Mouse (Mus musculus) T-helper 17 cell (primary cell): ENCODE results near the gene Gm20388.

Experiments
- in situ Hi-C, 2 experiments: fragments of 300-600 bp; cut with MboI, MseI; formaldehyde crosslinking; loops; 1 replicate in 1 of 2; 2 replicates in 1 of 2; pipeline ENCODE4 v1.15.1; 2025; ENCODE audit warnings: high pct_unique_total_duplicates in 2 of 2

The Gm20388 gene

DNA sequence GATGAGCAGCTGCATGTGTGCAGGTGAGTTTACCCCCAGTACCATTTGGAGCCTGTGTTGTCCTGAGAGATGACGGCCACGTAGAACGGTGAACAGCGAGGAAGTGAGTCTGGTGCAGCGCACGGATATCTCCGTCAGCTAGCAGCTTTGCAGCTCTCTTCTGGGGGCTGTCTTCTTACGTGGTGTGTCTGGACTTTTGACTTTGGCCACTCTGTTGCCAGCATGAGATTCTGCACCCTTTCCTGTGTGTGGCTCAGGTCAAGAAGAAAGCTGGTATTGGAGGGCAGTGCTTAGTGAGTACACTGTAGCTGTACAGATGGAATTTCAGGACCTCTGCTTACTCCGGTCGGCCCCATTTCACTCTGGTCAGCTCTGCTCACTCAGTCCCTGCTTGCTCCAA lies 47.4 kb downstream of the Gm20388 start:
- in situ Hi-C loops, result no loop called here

DNA sequence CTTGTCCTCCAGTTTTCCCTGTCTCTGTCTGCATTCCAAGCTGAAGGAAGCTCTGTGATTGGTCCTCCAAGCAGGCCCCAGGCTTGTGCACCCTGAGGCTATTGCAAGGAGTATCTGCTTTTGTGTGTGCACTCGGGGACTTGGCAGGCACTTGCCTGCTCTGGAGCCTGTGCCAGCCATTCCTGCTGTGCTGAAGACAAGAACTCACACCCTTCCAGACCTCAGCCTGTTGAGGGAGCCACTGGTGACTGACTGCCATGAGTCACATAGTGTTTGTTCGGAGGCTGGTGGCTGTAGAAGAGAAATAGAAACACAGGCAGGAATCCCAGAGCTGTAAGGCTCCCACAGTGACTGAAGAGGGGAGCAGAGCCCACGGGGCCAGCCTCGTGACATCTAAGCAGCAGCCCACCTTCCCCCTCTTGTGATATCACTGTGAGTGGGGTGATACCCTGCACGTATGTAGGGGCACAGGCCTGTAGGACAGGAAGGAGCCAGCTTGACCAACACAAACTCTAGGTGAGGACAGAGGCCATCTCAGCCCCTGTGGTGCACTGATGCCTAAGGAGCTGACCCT lies 50.0 kb downstream of the Gm20388 start:
- in situ Hi-C loops, result no loop called here

DNA sequence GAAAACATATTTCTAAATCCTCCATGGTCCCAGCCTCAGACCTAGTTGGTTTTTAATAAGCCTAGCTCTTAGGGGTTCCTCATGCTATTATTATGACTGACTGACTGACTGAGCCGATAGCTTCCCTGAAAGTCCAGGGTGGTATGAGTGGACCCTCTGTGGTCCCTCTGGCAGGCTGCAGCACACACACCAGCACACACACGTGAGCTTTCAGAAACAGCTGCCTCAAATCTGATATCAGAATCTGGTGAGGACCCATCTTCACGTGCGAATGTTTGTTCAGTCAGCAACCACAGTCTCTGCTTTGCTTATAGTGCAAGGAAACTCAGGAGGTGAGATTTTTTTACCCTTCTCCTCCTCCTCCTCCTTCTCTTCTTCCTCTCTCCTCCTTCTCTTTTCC lies 54.2 kb downstream of the Gm20388 start:
- in situ Hi-C loops, result no loop called here

DNA sequence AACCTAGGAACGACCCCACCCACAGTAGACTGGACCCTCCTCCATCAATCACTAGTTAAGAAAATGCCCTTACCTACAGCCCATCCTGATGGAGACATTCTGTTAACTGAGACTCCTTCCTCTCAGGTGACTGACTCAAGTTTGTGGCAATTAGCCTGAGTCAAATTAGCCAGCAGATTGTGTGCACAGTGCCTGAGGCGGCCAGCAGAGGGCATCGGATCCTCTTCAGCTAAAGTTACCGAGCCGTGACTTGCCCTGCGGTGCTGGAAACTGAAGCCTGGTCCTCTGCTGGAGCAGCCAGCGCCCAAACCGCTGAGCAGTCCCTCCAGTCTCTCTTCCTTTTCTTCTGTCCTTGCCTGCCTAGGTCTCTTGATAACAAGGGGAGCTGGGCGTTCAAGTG lies 56.8 kb downstream of the Gm20388 start:
- in situ Hi-C loops, result no loop called here

DNA sequence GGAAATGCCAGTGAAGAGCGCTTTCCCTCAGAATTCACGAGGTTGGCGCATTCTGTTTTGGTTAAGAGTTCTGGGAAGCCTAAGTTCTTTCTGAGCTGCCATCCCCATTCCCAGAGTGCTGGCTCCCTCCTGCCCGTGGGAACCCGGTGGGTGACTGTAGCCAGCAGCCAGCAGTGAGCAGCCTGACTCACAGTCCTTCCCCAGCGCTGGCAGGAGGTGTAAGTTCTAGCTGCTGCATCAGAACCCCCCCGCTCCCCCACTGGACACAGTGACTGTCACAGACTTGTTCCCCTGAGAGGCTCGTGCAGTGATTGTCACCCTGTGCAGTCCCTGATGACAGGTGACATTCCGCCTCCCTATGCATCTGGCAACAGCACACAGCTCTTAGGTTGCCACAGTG lies 59.5 kb downstream of the Gm20388 start:
- in situ Hi-C loops, result no loop called here

DNA sequence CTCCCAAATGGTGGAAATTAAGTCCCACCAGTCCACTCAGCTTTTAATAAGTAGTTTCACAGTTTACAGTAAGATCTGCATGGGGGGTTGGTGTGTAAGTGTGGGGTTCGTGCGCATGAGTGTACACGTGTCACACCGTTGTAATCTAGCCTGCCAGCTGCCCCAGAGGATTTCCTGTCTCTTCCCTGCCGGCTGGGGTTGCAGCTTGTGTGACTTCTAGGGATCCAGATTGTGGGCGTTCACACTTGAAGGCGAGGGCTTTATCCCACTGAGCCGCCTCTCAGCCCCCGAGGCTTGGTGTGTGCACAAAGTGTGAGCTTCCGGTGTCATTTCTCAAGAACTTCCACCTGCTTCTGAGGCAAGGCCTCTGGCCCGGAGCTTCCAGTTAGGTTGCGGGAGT lies 61.9 kb downstream of the Gm20388 start:
- in situ Hi-C loops, result no loop called here

DNA sequence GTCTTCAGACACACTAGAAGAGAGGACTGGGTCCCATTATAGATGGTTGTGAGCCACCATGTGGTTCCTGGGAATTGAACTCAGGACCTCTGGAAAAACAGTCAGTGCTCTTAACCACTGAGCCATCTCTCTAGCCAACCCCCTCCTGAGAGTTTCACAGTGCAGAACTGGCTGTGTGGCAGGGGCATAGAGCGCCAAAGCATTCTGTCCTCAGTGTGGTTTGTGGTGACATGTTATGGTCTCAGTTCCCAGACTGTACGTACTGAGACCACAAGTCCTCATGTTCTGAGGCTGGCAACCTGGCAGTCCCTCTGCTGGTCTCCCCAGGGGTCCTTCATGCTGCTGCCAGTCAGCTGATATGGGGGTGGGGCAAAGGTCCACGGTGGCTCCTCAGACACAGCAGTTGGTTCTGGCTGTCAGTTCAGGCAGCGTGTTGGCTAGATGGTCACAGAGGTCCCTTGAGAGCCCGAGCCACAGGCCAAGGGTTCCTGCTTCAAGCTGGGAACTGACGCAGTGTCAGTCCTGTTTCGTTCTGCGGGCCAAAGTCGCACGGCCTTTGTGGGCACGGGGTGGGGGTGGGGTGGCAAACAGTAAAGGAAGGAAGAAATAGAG lies 68.2 kb downstream of the Gm20388 start:
- in situ Hi-C loops, result no loop called here

DNA sequence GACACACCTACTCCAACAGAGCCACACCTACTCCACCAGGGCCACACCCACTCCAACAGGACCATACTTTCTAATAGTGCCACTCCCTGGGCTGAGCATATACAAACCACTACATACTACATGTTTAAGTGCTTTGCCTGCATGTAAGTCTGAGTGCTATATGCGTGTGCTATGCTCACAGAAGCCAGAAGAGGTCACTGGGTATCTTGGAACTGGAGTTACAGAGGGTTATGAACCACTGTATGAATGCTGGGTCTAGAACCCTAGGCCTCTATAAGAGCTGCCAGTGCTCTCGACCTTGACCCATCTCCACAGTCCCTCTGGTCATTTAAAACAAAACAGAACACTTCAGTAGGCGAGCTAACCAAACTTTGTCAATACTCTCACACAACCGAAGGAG lies 70.6 kb downstream of the Gm20388 start:
- in situ Hi-C loops, result no loop called here

DNA sequence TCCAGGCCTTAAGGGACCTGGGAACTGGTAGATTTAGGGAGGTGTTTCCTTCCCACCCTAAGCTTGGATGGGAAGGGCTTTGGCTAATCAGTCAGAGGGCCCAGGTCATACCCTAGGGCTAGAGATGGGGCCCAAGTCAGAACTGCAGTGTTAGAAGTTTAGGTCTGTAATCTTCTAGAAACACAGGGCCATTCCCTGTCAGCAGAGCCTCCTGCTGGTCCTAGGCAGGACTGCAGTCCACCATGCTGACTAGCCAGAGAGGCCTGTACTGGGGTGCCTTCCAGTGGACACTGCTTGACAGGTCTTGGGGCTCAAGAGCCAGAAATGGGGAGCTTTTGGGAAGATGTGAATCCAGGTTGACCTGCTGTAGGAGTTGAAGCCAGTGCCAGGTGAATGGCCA lies 73.4 kb downstream of the Gm20388 start:
- in situ Hi-C loops, result no loop called here

DNA sequence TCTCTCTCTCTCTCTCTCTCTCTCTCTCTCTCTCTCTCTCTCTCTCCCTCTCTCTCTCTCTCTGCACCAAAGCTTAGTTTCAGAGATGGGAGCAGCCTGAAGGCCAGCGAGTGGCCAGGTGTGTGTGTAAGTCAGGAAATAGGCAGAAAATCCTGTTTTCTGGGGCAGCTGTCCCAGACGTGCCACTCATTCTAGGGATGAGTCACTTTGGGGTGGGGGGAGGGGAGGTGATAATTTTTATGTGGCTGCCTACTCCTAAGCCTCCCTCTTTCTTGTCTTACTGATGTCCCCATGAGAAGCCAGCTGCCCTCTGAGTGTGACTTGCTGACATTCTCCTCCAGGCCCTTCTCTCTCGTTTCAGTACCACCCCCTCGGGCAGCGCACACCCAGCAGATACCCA lies 75.5 kb downstream of the Gm20388 start:
- in situ Hi-C loops, result no loop called here

DNA sequence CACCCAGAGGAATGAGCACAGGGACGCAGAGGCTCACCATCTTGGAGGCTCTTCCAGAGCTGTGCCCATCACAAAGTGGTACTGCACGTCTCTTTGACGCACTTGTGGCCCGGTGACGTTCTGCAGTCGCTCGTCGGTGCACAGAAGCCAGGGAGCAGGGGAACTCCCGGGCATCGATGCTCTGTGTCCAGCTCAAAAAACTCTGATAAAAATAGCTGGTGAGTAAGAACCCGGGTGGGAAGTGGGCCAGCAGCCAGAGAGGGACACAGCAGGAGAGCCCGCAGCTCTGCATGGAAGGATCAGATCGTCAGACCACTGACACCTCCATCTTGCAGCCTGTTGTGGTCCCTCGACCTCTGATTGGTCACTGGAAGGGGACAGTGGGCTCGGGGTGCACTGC lies 77.4 kb downstream of the Gm20388 start:
- in situ Hi-C loops, result no loop called here

DNA sequence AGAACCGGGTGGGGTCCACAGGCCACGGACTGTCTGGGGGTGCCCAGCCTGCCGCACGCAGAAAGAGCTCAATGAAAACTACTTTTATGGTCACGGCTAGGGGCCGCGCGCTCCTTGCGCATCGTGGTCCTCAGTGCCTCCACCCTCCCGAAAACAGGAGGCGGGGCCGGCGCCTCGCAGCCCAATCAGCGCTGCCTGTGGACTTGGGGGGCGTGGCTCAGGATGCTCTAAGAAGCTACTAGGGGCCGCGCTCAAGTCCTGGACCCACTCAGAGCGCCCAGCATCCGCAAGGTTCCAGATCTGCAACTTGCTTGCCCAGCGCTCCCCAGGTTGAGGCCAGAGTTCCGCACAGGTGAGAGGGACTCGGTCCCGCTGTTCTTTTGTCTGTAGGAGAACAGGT lies 81.6 kb downstream of the Gm20388 start, which contains the start of gene Crispld2:
TSS of gene Crispld2 (plus strand) at position 190 of the 400 bp plus-strand sequence.
- in situ Hi-C loops, result no loop called here

DNA sequence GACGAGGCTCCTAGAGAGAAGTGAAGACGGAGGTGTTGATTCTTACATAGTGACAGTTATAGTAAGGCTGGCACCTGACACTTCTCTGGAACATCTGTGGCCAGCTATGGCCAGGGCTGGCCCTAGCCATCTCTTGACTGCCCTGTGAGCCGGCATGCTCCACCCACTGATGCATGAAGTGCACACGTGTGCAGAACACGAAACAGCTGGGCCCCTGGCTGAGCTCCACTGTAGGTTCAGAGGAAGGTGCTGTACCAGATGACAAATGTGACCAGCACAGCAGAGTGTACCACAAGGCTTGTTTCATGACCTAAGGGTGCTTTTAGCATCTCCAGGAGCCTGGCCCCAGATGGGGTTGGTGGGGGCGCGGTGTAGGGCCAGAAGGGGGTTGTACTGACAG lies 83.5 kb downstream of the Gm20388 start:
- in situ Hi-C loops, result no loop called here

DNA sequence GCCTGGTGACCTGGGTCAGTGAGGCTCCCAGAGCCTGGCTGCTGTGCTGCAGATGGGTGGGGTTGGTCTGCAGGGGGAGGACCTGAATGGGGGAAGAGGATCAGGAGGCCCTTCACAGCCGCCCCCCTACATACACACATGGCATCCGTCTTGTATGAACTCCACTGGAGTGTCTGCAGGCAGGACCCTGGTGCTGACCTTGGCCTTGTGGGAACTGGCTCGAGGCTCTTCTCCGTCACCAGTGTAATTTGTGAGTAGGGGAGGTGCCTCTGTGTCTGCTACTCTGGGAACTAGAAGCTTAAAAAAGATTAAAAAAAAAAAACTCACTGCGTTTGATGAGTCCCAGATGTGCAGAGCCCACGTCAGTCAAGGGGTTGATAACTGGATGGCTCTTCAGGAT lies 83.9 kb downstream of the Gm20388 start:
- in situ Hi-C loops, result no loop called here

DNA sequence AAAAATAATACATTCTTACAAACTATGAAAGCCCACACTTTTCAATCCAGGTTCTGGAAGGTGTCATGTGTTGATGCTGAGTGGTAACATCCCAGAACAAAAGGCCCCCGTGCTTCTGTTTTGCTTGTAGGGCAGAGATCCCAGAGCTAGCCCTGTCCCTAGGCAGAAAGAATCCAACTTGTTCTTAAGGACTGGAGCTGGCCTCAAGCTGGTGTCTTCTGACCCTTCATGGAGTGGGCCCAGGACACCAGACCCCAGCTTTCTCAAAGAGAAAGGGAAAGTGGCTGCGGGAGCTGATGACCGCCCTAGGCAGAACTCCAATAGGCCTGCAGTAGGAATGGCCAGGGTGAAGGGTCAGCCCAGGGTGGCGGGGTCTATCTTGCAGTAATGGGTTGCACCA lies 86.6 kb downstream of the Gm20388 start:
- in situ Hi-C loops, result loop anchor here in 1 of 2 experiments (5.0 kb wide), 1 partner anchor 50 kb away; no protein-coding TSS in a partner anchor

DNA sequence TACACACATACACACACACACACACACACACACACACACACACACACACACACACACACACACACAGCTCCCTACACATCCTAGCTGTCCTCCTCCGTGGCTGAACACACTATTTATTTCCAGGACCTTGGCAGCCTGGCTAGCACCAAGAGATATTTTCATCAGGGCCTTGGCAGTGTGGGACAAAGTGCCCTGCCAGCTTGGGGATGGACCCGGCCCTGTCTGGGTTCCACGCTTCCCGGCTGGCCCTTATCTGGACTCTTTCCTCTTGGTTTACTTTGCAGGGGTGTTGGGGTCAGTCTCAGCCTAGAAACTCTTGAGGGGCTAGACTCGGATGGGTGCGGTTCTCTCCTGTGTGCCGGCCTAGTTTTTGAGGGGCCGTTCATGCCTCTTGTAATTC lies 89.8 kb downstream of the Gm20388 start:
- in situ Hi-C loops, result no loop called here

DNA sequence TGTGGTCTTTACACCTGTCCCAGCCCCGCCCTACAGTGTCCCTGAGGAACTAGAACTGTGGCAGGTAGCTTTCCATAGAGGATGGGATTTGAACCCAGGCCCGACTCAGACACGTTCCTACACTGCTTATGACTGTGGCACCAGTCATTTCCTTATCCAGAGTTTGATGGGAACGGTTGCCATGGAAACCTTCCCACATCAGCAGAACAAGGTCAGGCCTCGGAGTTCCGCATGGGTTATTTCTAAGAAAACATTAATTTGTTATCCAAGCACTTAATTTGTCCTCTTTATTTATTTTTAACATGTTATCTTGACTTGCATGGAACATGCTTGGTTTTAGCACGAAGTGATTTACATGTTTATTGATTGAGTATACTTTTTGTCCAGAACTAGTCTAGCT lies 91.1 kb downstream of the Gm20388 start:
- in situ Hi-C loops, result no loop called here

DNA sequence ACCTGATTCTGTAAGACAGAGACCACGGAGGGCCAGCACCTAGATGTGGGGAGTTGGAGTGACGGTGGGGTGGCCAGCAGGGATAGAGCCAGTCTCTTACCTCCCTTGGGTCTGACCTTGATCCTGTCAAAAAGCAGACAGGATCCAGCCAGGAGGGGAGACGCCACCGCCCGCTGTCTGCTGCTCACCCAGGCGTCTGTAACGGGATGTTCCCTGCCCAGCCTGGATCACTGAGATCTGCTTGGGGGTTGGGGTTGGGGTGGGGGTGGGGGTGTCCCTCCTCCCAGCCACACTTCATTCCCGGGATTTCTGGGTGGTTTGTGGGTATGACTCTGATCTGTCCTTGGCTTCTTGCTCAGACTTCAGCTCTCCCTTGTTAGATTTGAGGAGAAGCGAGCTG lies 91.7 kb downstream of the Gm20388 start:
- in situ Hi-C loops, result no loop called here

DNA sequence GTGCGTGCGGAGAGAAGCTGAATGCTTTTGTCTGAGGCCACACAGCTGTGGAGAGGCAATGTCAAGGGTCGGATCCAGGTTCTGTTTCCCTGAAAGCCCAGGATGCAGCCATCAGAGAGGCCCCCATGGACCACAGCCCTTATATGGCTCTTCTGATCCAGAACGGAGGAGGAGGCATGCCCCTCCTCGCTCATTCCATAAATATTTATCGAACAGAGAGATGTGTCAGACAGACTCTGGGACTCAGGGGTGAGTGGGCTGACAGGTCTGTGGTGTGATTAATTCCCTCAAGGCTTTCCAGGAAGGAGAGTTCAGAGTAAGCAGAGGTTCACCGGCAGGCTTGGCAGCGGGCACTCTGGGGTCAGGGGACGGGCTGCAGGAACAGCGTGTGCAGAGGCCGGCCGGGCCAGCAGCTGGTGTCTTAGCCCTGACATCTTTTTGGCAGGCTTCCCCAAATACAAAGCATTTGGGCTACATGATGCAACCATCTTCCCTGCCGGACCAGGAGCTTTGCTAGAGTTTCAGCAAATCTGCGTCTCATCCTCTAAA lies 93.6 kb downstream of the Gm20388 start:
- in situ Hi-C loops, result no loop called here

DNA sequence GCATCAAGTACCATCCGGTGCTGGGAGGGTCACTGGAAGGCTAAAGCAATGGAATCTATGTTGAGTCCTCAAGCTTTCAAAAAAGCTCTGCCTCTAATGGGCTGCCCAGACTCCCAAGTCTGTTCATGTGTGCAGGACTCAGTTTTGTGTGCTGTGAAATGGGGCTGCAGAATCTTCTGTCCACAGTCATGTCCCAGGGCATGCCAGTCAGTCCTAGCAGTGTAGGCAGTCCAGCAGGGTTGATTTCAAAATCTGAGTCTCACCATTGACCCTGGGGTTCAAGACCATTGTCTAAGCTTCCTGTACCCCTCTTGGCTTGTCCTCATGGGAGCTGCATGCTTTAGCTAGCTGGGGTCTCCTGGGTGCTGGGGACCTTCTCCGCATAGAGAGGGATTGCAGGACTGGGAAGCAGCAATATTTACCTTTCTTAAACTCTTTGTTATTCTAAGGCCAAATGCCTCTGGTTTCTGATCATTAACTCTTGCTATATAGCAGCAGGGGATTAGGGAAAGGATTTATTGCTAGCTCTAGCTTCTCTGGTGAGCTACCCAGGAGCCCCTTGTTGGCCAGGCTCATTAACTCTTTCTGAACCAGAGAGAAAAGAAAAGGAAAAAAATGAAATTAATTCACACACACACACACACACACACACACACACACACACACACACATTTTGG lies 94.2 kb downstream of the Gm20388 start:
- in situ Hi-C loops, result no loop called here

DNA sequence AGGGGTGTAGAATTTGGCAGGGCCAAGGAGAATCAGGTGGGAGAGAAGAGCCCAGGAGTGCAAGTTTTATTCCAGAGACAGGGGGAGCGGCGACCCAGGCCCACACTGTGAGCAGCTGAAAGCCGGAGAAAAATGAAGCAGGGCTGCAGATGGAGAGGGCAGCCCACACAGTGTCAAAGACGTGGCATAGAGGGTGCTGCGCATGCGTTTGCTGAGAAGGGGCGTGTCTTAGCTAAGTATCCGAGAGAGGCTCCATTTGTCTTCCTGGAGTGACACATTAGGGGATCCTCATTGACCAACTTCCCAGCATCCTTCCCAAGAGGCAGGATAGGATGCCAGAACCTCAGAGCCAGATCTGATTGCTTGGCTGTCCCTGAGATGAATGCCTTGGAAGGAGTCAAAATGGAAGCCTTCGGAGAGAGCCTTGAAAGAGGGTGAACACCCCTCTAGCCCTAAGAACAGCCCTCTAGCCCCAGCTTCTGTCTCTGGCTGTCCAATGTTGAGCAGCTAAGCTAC lies 96.1 kb downstream of the Gm20388 start:
- in situ Hi-C loops, result no loop called here

DNA sequence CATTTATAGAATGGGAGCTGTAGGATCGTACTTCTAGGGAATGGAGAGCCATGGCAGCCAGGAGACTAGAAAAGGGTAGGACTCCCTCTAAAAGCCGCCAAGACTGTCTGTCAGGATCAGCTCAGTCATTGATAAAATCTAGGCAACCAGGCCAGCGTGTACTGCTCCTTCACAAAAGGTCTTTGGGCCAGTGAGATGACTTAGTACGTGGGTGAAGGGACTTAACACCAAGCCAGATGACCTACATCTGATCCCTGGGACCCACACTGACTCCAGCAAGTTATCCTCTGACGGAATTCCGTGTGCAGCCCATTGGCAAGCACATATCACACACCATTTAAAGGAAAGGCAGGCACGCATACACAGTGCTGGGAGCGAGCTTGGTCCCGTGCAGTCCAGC lies 96.5 kb downstream of the Gm20388 start:
- in situ Hi-C loops, result no loop called here

DNA sequence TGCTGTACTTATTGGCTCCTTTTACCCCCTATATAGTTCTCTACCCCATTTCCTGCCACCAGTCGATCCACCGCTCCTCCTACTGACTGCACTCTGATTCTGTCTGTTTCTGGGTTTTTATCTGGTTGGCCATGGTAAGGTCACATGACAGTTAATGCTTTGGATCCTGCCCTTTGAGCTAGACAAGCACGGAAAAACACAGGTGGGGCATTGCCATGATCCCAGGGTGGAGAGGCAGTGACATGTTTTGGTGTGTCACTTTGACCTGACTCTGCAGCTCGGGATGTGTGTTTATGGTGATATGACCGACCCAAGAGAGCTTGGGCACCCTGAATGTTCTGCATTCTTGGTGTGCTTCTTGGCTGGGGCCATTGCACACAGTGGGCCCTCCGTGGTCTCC lies 98.6 kb downstream of the Gm20388 start:
- in situ Hi-C loops, result no loop called here
